Mouse (Mus musculus) liver, embryonic 16.5 days (tissue): ENCODE measurements around the gene Mgme1. TPM values are rescaled to one million over a fixed set of nuclear protein-coding genes. Genes with fewer than 3 reads are reported as not detected.

Experiments used
- ATAC-seq: fragments of 200-750 bp; cut with Nextera tagmentation; 2 replicates; pipeline ENCODE4 v1.8.0; 2017; ENCODE audit warnings: low read depth, mild to moderate bottlenecking, moderate number of reproducible peaks, moderate library complexity
- H3K27ac ChIP-seq: fragments of 300-500 bp; sonication (generic); 2 replicates; pipeline ENCODE4 v1.5.1; 2014; ENCODE audit warnings: mild to moderate bottlenecking, low read length
- H3K27me3 ChIP-seq: fragments of 300-500 bp; sonication (generic); 2 replicates; pipeline ENCODE4 v1.6.1; 2014; ENCODE audit warnings: low read depth, low read length, mixed read lengths; ENCODE audit not compliant: control insufficient read depth, insufficient read depth
- H3K36me3 ChIP-seq: fragments of 300-500 bp; sonication (generic); 2 replicates; pipeline ENCODE4 v1.6.1; 2014; ENCODE audit warnings: mild to moderate bottlenecking; ENCODE audit not compliant: control insufficient read depth, insufficient read depth
- H3K4me1 ChIP-seq: fragments of 300-500 bp; sonication (generic); 2 replicates; pipeline ENCODE4 v1.6.1; 2014; ENCODE audit warnings: low read depth, low read length, mixed read lengths; ENCODE audit not compliant: control insufficient read depth
- H3K4me2 ChIP-seq: fragments of 300-500 bp; sonication (generic); 2 replicates; pipeline ENCODE4 v1.6.1; 2014; ENCODE audit warnings: low read depth, low read length, mixed read lengths
- H3K4me3 ChIP-seq: fragments of 300-500 bp; sonication (generic); 2 replicates; pipeline ENCODE4 v1.5.1; 2014; ENCODE audit warnings: low read depth, mild to moderate bottlenecking, low read length
- H3K9ac ChIP-seq: fragments of 300-500 bp; sonication (generic); 2 replicates; pipeline ENCODE4 v1.6.1; 2014; ENCODE audit warnings: low read depth, low read length
- H3K9me3 ChIP-seq: fragments of 300-500 bp; sonication (generic); replicated peaks from 2 replicates; pipeline ENCODE4 v1.6.1; 2016; ENCODE audit warnings: low read length; ENCODE audit not compliant: control insufficient read depth
- WGBS: fragments of 180-500 bp; shearing (Covaris S2); extraction: QIAGEN DNeasy Blood & Tissue Kit; methylation state at CpG from one replicate; pipeline ENCODE4 v1.1.7; 2014; ENCODE audit not compliant: insufficient replicate concordance; 5-methylcytosine and 5-hydroxymethylcytosine counted together
- polyA plus RNA-seq: library from polyadenylated mRNA; unstranded; fragments of >200 nt; fragmentation: Nextera tagmentation; extraction: Ambion mirVana; gene quantifications from 2 replicates; pipeline ENCODE4 v1.2.1, GENCODE M21; 2015

The Mgme1 gene
- 8.1 and 9.9 TPM in 2 replicates for polyA plus RNA-seq

- peak within 1 kb of the TSS; percentile 91 for H3K4me3 ChIP-seq
- H3K27me3 ChIP-seq, result no peaks in the 10 kb centered on the region
- peak within 1 kb of the TSS; percentile 97 for H3K27ac ChIP-seq
- H3K36me3 ChIP-seq, result no peaks in the 10 kb centered on the region; the same call in 1 of the 2 replicates
- no peaks in the 10 kb centered on the region for H3K9me3 ChIP-seq
- peak within 1 kb of the TSS; percentile 94 for H3K9ac ChIP-seq
- H3K4me2 ChIP-seq, result peak within 1 kb of the TSS; percentile 86
- under 1% methylated on average over 91 of the region's 93 CpGs for WGBS
- ATAC-seq, result peak; percentile 93
- peaks cover 38% of the 10 kb centered on the region for H3K4me1 ChIP-seq
These were observed at the start of gene Mgme1, which contains the start of gene Snx5 for GRCm38 (mm10) chr2:144270507-144271420. TSS of gene Mgme1 (plus strand) at chr2:144270663. TSS of gene Snx5 (minus strand) at chr2:144270906.

GRCm38 (mm10) chr2:144224351-144224750 lies 46.1 kb upstream of the Mgme1 start:
- H3K9ac ChIP-seq, result peak overlapping the region; percentile 24; the same call in 1 of the 2 replicates
- ATAC-seq, result peak; percentile 84
- H3K4me2 ChIP-seq, result peak overlapping the region; percentile 27; the same call in 1 of the 2 replicates
- H3K27me3 ChIP-seq, result no peaks in the 10 kb centered on the region
- peak overlapping the region; percentile 24; the same call in 1 of the 2 replicates for H3K4me3 ChIP-seq
- peaks cover 3% of the 10 kb centered on the region; the same call in 1 of the 2 replicates for H3K9me3 ChIP-seq
- no peaks in the 10 kb centered on the region; the same call in 1 of the 2 replicates for H3K4me1 ChIP-seq
- H3K36me3 ChIP-seq, result no peaks in the 10 kb centered on the region
- peak overlapping the region; percentile 48; the same call in 1 of the 2 replicates for H3K27ac ChIP-seq
- WGBS, result 34% methylated on average over 12 of the region's 12 CpGs

GRCm38 (mm10) chr2:144226906-144227586 lies 43.4 kb upstream of the Mgme1 start:
- no peak for ATAC-seq
- no peak overlapping the region for H3K4me2 ChIP-seq
- no peak overlapping the region for H3K9ac ChIP-seq
- H3K27ac ChIP-seq, result no peak overlapping the region
- H3K27me3 ChIP-seq, result no peaks in the 10 kb centered on the region
- no peak overlapping the region for H3K4me3 ChIP-seq
- WGBS, result 70% methylated on average over 12 of the region's 12 CpGs
- no peaks in the 10 kb centered on the region for H3K36me3 ChIP-seq
- H3K4me1 ChIP-seq, result peaks cover 16% of the 10 kb centered on the region
- peaks cover 3% of the 10 kb centered on the region; the same call in 1 of the 2 replicates for H3K9me3 ChIP-seq

- WGBS, result 57% methylated on average over 12 of the region's 12 CpGs
- Histone ChIP-seq H3K4me1 (peaks cover 16% of the 10 kb centered on the region), H3K4me3 (no peak overlapping the region), H3K36me3 (no peaks in the 10 kb centered on the region), H3K9ac (no peak overlapping the region), H3K9me3 (peaks cover 3% of the 10 kb centered on the region; the same call in 1 of the 2 replicates), H3K27me3 (no peaks in the 10 kb centered on the region), H3K27ac (no peak overlapping the region), H3K4me2 (no peak overlapping the region)
- ATAC-seq, result no peak
These were observed 41.7 kb upstream of the Mgme1 start for GRCm38 (mm10) chr2:144228521-144229346.

- H3K27me3 ChIP-seq, result no peaks in the 10 kb centered on the region
- 50% methylated on average over 14 of the region's 14 CpGs for WGBS
- H3K36me3 ChIP-seq, result no peaks in the 10 kb centered on the region
- H3K27ac ChIP-seq, result no peak overlapping the region
- H3K9me3 ChIP-seq, result peaks cover 3% of the 10 kb centered on the region; the same call in 1 of the 2 replicates
- no peak overlapping the region for H3K9ac ChIP-seq
- H3K4me3 ChIP-seq, result no peak overlapping the region
- H3K4me2 ChIP-seq, result peak overlapping the region; percentile 51; the same call in 1 of the 2 replicates
- H3K4me1 ChIP-seq, result peaks cover 16% of the 10 kb centered on the region
- ATAC-seq, result no peak
These were observed 40.8 kb upstream of the Mgme1 start for GRCm38 (mm10) chr2:144229647-144230046.

- peak overlapping the region; percentile 8; the same call in 1 of the 2 replicates for H3K9ac ChIP-seq
- H3K4me3 ChIP-seq, result peak overlapping the region; percentile 16; the same call in 1 of the 2 replicates
- H3K27ac ChIP-seq, result peak overlapping the region; percentile 70
- WGBS, result 2% methylated on average over 7 of the region's 7 CpGs
- H3K27me3 ChIP-seq, result no peaks in the 10 kb centered on the region
- H3K4me2 ChIP-seq, result peak overlapping the region; percentile 51
- H3K9me3 ChIP-seq, result peaks cover 3% of the 10 kb centered on the region; the same call in 1 of the 2 replicates
- no peaks in the 10 kb centered on the region for H3K36me3 ChIP-seq
- H3K4me1 ChIP-seq, result peaks cover 16% of the 10 kb centered on the region
- peak; percentile 62 for ATAC-seq
These were observed 40.0 kb upstream of the Mgme1 start for GRCm38 (mm10) chr2:144230498-144230897.

GRCm38 (mm10) chr2:144231115-144231514 lies 39.3 kb upstream of the Mgme1 start:
- H3K36me3 ChIP-seq, result no peaks in the 10 kb centered on the region
- H3K4me3 ChIP-seq, result peak overlapping the region; percentile 26; the same call in 1 of the 2 replicates
- H3K9me3 ChIP-seq, result peaks cover 3% of the 10 kb centered on the region; the same call in 1 of the 2 replicates
- WGBS, result 14% methylated on average over 5 of the region's 5 CpGs
- peak overlapping the region; percentile 70 for H3K27ac ChIP-seq
- H3K4me1 ChIP-seq, result peaks cover 16% of the 10 kb centered on the region
- no peak for ATAC-seq
- H3K9ac ChIP-seq, result no peak overlapping the region
- peak overlapping the region; percentile 51; the same call in 1 of the 2 replicates for H3K4me2 ChIP-seq
- H3K27me3 ChIP-seq, result no peaks in the 10 kb centered on the region

- ATAC-seq, result no peak
- H3K9me3 ChIP-seq, result no peaks in the 10 kb centered on the region
- peaks cover 16% of the 10 kb centered on the region for H3K4me1 ChIP-seq
- no peak overlapping the region for H3K4me2 ChIP-seq
- 66% methylated on average over 3 of the region's 3 CpGs for WGBS
- no peak overlapping the region for H3K27ac ChIP-seq
- H3K9ac ChIP-seq, result no peak overlapping the region
- no peaks in the 10 kb centered on the region for H3K36me3 ChIP-seq
- no peaks in the 10 kb centered on the region for H3K27me3 ChIP-seq
- H3K4me3 ChIP-seq, result no peak overlapping the region
These were observed 36.9 kb upstream of the Mgme1 start for GRCm38 (mm10) chr2:144233534-144233933.
